Mouse (Mus musculus): Measurements from ENCODE around the gene Nelfe. TPM values are rescaled to one million over a fixed set of nuclear protein-coding genes. Genes with fewer than 3 reads are reported as not detected.

The Nelfe gene
- polyA plus RNA-seq, 1 experiment from 2014 or later: 94.4 TPM

DNA sequence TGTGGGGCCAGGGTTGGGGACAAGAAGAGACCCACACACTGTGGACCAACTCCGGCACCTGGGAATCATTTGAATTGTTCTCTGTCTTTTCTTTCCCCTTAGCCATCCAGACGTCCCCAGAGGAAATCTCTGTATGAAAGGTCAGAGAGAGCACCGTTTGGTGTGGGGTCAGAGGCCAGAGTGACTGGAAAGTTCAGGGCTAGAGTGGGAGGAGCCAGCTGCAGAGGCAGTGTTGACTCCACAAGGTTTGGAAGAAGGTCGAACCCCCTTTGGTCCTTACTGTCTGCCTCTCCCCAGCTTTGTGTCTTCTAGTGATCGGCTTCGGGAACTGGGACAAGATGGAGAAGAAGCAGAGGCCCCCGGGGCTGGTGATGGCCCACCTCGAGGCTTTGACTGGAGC is 3.3 kb downstream of the Nelfe start:
- 80% methylated on average over 8 of the region's 8 CpGs for WGBS

DNA sequence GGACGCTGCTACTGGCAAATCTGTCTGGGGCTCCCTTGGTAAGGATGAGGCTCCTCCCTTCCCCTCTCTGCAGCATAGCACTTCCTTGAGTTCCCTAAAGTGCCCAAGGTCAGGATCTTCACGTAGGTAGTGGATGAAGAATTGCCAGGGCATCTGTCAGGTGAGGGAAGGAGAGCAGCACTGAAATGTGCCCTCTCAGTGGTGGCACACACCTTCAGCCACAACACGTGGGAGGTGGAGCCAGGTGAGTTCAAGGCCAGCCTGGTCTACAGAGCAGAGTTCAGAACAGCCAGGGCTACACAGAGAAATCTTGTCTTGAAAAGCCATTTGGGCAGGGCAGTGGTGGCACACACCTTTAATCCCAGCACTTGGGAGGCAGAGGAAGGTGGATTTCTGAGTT is 4.6 kb downstream of the Nelfe start:
- Histone ChIP-seq H3K9me3 (no peaks in the 10 kb centered on the region), H3K4me3 (no peak overlapping the region), H3K4me1 (replicated peaks) (peaks cover 17% of the 10 kb centered on the region), H3K4me2 (no peak overlapping the region), H3K27ac (replicated peaks) (no peak overlapping the region), H3K9ac (no peak overlapping the region), H3K36me3 (peaks cover 39% of the 10 kb centered on the region), H3K27me3 (no peaks in the 10 kb centered on the region)
- WGBS: 88% methylated on average over 3 of the region's 3 CpGs
- no peak for ATAC-seq (ENCODE audit: low FRiP score, low read depth)

More for the DNA sequence above, 3.3 kb downstream of the Nelfe start:
- Histone ChIP-seq H3K9ac (no peak overlapping the region), H3K36me3 (peaks cover 39% of the 10 kb centered on the region), H3K4me3 (no peak overlapping the region), H3K9me3 (no peaks in the 10 kb centered on the region), H3K4me1 (replicated peaks) (peaks cover 25% of the 10 kb centered on the region), H3K27ac (replicated peaks) (no peak overlapping the region), H3K4me2 (no peak overlapping the region), H3K27me3 (no peaks in the 10 kb centered on the region)
- no peak for ATAC-seq (ENCODE audit: low FRiP score, low read depth)

DNA sequence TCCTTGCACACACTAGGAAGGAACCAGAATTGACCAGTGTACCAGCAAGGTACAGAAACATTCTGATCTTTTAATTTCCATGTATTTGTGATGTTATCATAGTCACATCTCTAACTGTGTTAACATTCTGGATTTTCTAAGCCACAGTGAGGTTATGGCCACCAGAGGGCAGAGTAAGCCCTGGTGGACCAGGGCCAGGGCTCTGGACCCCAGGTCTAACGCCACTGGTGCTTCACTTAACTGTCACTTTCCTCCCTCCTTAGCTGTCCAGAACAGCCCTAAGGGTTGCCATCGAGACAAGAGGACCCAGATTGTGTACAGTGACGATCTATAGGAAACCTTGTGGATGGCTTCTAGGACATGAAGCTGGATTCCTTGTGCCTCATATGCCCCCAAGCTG is 5.6 kb downstream of the Nelfe start:
- H3K27me3 ChIP-seq: no peaks in the 10 kb centered on the region
- ATAC-seq (ENCODE audit: low FRiP score, low read depth): no peak
- H3K9ac ChIP-seq: no peak overlapping the region
- H3K27ac ChIP-seq (replicated peaks): no peak overlapping the region
- H3K4me2 ChIP-seq: no peak overlapping the region
- H3K36me3 ChIP-seq: peaks cover 39% of the 10 kb centered on the region
- whole genome bisulfite sequencing: 44% methylated on average over 3 of the region's 3 CpGs
- H3K4me1 ChIP-seq (replicated peaks): peaks cover 14% of the 10 kb centered on the region
- no peak overlapping the region for H3K4me3 ChIP-seq
- H3K9me3 ChIP-seq: no peaks in the 10 kb centered on the region

DNA sequence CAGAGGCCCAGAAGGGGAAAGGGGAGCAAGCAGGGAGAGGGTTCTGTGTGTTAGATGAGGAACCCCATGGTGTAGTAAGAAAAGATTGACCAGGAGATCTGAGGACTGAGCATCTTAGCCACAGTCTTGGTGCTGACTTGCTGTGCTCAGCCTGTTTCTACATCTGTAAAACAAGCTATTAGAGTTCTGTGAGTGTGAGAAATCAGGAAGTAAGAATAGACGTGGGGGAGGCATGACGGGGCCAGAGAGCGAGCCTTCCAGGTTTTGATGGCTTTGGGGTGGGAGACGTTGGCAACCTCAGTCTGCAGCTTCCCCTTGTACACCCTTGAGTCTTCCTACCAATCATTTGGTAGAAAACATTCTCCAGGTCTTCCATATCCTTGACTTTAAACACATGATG is 8.5 kb downstream of the Nelfe start:
- Histone ChIP-seq H3K4me1 (replicated peaks) (no peaks in the 10 kb centered on the region), H3K9me3 (no peaks in the 10 kb centered on the region), H3K36me3 (peaks cover 27% of the 10 kb centered on the region), H3K27ac (replicated peaks) (no peak overlapping the region), H3K4me3 (no peak overlapping the region), H3K9ac (no peak overlapping the region), H3K4me2 (no peak overlapping the region), H3K27me3 (no peaks in the 10 kb centered on the region)
- ATAC-seq (ENCODE audit: low FRiP score, low read depth): no peak
- WGBS: 87% methylated on average over 4 of the region's 4 CpGs

DNA sequence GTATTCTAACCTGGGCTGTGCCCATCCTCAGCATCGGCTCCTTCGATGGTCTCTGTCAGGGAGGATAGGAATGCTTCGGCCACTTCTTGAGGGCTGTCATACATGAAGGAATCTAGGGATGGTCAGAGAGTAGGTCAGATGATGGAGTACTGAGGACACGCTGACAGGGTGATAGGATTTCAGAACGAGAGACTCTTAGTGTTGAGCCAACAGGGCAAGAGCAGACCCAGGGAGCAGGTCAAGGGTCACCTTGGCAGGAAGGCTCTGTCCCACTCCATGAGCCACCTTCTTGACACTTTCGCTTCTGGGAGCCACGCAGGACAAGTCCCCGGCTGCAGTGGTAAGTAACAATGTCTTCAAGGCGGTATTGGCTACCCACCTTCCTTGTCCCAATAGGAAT is 10.3 kb downstream of the Nelfe start:
- Histone ChIP-seq H3K9ac (no peak overlapping the region), H3K4me1 (replicated peaks) (no peaks in the 10 kb centered on the region), H3K27me3 (no peaks in the 10 kb centered on the region), H3K4me2 (no peak overlapping the region), H3K36me3 (peaks cover 10% of the 10 kb centered on the region), H3K27ac (replicated peaks) (no peak overlapping the region), H3K4me3 (no peak overlapping the region), H3K9me3 (no peaks in the 10 kb centered on the region)
- 89% methylated on average over 9 of the region's 9 CpGs for WGBS
- no peak for ATAC-seq (ENCODE audit: low FRiP score, low read depth)

DNA sequence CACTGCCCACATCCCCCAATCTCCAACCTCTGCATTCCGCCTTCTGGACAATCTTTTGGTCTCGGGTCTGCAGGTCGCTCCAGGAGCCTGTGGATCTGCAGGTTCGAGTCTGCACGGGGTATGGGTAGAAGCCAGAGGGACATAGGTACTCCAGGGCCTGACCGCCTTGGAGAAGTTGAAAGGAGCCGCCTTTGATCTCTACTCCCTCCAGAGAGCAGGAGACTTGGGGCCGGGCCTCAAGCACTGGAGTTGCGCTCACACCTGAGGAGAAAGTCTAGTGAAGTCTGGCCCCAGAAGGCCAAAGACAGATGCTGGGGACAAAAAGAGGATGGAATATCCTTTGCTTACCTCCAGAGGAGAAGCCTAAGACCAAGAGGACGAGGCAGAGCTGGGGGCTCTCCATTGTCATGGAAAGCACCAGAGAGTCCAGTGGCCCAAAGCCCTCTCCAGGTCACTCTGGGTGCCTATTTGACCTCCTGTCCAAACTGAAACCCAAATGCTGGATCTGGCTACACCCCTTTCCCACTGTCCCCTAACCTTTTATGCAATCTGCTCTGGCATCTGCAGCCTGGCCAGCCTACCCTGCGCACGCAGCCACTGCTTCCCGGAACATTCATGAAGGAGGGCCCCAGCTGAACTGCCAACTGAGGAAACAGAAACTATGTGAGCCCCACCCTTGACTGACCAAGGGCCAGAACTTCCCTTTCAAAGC is 11.7 kb downstream of the Nelfe start:
- Histone ChIP-seq H3K27ac (replicated peaks) (no peak overlapping the region), H3K27me3 (no peaks in the 10 kb centered on the region), H3K36me3 (no peaks in the 10 kb centered on the region), H3K9me3 (no peaks in the 10 kb centered on the region), H3K4me1 (replicated peaks) (no peaks in the 10 kb centered on the region), H3K4me2 (no peak overlapping the region), H3K4me3 (no peak overlapping the region), H3K9ac (no peak overlapping the region)
- WGBS: 71% methylated on average over 13 of the region's 13 CpGs
- ATAC-seq (ENCODE audit: low FRiP score, low read depth): no peak

DNA sequence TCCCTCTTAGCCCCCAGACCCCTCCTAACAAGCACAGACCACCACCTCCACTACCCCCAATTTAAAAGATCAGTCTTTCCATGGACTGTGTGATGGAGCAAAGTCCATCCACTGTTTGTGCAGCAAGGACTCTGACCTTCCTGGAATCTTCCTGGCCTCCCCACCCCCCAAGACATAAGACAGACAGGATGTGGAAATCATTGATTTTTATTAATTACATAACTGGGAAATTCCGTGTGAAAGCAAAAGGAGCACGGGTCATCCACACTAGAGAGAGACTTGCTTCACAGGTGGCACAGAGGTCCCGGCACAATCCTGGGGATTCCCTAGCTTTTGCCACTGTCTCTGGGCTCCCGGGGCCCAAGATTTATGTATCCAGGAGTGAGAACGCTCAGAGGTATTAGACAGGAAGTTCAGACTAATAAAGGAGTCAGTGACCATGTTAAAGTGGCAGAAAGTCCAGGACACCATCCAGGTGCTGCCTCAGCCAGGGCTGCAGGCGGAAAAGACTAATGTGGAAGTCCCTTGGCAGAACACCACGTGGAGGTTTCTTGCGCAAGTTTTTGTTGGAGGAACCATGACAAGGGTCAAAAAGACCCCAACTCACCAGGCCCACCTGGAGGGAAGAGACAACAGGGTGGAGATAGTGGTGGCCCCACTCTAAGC is 12.4 kb downstream of the Nelfe start, which contains the start of gene Cfb:
Gene Cfb, minus strand, starts transcription at position 103 of the 666 bp plus-strand sequence.
- WGBS: 74% methylated on average over 8 of the region's 8 CpGs
- no peak for ATAC-seq (ENCODE audit: low FRiP score, low read depth)
- Histone ChIP-seq H3K27me3 (no peaks in the 10 kb centered on the region), H3K4me2 (no peak within 1 kb of the TSS), H3K27ac (replicated peaks) (no peak within 1 kb of the TSS), H3K36me3 (no peaks in the 10 kb centered on the region), H3K9me3 (no peaks in the 10 kb centered on the region), H3K4me3 (no peak within 1 kb of the TSS), H3K4me1 (replicated peaks) (no peaks in the 10 kb centered on the region), H3K9ac (no peak within 1 kb of the TSS)

DNA sequence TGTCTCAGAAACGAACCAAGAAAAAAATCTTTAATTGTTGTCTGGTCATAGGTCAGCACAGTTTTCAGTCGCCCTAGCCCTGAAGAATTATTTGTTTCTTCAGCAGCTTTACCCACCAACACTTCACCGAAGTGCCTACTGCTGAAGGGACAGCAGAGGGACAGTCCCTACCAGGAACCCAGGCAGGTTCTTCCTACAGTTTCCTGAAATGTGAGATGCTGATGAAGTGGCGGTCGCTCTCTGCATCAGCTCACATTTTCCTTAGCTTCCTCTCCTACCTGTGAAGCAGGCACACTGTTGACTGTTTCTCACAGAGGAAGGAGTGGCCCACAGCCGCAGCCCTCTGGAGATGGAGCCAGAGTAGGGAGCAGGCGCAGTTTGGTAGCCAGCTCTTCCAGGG is 15.8 kb downstream of the Nelfe start:
- no peak for ATAC-seq (ENCODE audit: low FRiP score, low read depth)
- H3K9me3 ChIP-seq: no peaks in the 10 kb centered on the region
- H3K27ac ChIP-seq (replicated peaks): no peak overlapping the region
- no peak overlapping the region for H3K9ac ChIP-seq
- 64% methylated on average over 7 of the region's 7 CpGs for WGBS
- no peaks in the 10 kb centered on the region for H3K4me1 ChIP-seq (replicated peaks)
- no peak overlapping the region for H3K4me2 ChIP-seq
- no peaks in the 10 kb centered on the region for H3K27me3 ChIP-seq
- H3K4me3 ChIP-seq: no peak overlapping the region
- H3K36me3 ChIP-seq: no peaks in the 10 kb centered on the region

DNA sequence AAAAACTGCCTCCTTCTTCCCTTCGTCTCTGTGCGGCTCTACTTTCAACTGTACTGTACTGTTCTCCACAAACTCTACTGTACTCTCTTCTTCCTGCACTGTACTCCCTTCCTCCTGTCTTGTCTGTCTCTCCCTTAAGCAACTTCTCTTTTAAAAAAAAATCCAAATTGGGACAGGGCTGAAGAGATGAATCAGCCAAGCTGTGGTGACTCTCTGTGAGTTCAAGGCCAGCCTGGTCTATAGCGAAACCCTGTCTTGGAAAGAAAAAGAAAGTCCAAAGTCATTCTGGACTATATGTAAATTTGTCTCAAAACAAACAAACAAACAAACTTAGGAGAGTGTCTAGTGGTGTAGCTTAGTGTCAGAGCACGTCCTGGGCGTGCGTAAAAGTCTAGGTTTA is 24.1 kb downstream of the Nelfe start:
- no peaks in the 10 kb centered on the region for H3K27me3 ChIP-seq
- ATAC-seq (ENCODE audit: low FRiP score, low read depth): no peak
- no peaks in the 10 kb centered on the region for H3K4me1 ChIP-seq (replicated peaks)
- H3K36me3 ChIP-seq: no peaks in the 10 kb centered on the region
- H3K9ac ChIP-seq: no peak overlapping the region
- no peak overlapping the region for H3K27ac ChIP-seq (replicated peaks)
- no peak overlapping the region for H3K4me2 ChIP-seq
- H3K9me3 ChIP-seq: no peaks in the 10 kb centered on the region
- WGBS: 95% methylated on average over 6 of the region's 6 CpGs
- no peak overlapping the region for H3K4me3 ChIP-seq

DNA sequence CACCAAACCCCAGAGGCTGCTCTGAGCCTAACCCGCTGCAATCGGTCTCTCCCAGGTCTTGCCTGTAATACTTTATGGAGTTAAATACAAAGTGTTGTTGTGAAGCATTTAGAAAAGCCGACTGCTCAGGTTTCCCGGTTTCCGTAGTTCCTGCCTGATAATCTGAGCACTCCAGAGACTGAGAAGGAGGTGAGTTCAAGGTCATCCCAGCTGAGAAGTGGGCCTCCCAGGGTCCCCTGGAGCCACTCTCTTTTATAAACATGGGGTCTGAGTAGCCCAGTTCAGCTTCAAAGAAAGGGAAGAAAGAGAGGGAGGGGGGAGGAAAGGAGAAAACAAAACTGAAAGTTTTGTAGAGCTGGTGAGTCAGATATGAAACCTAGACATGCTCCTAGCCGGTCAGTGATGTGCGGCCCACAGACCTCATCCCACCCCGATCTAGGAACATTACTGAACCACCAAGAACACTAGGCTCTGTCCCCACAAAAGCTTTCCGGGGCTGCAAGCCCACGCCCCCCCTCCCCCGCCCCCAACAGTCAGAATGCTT is 29.2 kb downstream of the Nelfe start, which contains the start of gene Zbtb12:
Gene Zbtb12, plus strand, starts transcription at position 148 of the 544 bp plus-strand sequence.
- no peak for ATAC-seq (ENCODE audit: low FRiP score, low read depth)
- Histone ChIP-seq H3K4me2 (no peak within 1 kb of the TSS), H3K9ac (no peak within 1 kb of the TSS), H3K27me3 (peaks cover 8% of the 10 kb centered on the region; the same call in 1 of the 2 replicates), H3K36me3 (no peaks in the 10 kb centered on the region), H3K9me3 (no peaks in the 10 kb centered on the region), H3K4me3 (no peak within 1 kb of the TSS), H3K27ac (replicated peaks) (no peak within 1 kb of the TSS), H3K4me1 (replicated peaks) (no peaks in the 10 kb centered on the region)
- WGBS: 65% methylated on average over 11 of the region's 11 CpGs

DNA sequence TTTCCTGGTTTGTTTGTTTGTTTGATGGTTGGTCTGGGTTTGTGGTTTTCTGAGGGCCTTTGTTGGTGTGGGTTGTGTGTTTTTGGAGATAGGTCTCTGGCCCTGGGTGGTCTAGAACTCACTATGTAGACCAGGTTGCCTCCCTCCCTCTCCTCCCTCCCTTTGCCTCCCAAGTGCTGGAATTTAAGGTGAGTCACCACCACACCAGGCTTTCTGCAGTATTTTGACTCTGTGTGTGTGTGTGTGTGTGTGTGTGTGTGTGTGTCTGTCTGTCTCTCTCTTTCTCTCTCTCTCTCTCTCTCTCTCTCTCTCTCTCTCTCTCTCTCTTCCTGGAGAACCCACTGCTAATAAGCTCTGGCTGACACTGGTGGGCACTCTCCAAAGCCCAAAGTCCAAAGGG is 31.0 kb downstream of the Nelfe start:
- no peak overlapping the region for H3K9ac ChIP-seq
- no peak overlapping the region for H3K4me2 ChIP-seq
- no peak overlapping the region for H3K27ac ChIP-seq (replicated peaks)
- no peaks in the 10 kb centered on the region for H3K4me1 ChIP-seq (replicated peaks)
- ATAC-seq (ENCODE audit: low FRiP score, low read depth): no peak
- no peaks in the 10 kb centered on the region for H3K36me3 ChIP-seq
- H3K27me3 ChIP-seq: peaks cover 8% of the 10 kb centered on the region; the same call in 1 of the 2 replicates
- H3K4me3 ChIP-seq: no peak overlapping the region
- no peaks in the 10 kb centered on the region for H3K9me3 ChIP-seq

DNA sequence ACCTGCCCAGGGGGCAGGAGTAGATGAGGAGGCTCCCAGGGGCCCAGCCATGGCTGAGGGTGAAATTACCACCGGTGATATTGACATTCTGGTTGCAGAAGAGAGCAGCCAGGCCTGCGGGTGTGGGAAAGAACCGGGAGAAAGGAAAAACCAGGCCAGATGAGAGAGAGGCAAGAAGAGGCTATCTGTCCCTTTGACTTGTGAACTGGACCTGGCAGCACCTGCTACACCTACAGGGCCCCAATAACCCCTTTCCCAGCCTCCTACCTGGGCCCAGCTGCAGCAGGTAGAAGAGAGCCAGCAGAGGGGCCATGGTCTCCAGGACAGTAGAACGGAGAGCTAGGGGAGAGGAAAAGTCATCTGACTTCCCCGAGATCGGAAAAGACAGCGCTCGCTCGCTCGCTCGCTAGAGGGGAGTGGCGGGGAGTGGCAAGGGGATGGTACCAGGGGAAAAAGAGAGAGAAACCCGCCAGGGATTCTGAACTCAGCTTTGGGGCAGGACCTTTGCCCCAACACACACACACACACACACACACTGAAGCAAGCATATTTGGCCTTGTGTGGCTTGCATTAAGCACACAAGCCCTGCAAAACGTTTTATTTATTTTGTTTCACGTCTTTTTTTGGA is 31.6 kb downstream of the Nelfe start, which contains the start of gene Gm20547:
Gene Gm20547, minus strand, starts transcription at position 360 of the 628 bp plus-strand sequence.
- 9% methylated on average over 15 of the region's 15 CpGs for WGBS
- Histone ChIP-seq H3K9ac (no peak within 1 kb of the TSS), H3K27ac (replicated peaks) (no peak within 1 kb of the TSS), H3K9me3 (no peaks in the 10 kb centered on the region), H3K4me2 (no peak within 1 kb of the TSS), H3K4me3 (no peak within 1 kb of the TSS), H3K4me1 (replicated peaks) (no peaks in the 10 kb centered on the region), H3K27me3 (peaks cover 8% of the 10 kb centered on the region; the same call in 1 of the 2 replicates), H3K36me3 (no peaks in the 10 kb centered on the region)
- ATAC-seq (ENCODE audit: low FRiP score, low read depth): no peak
